Mouse (Mus musculus) cerebellum, adult 11 months (tissue): ENCODE data around the gene Dscam.

ENCODE experiments used
- DNase-seq: peaks from one replicate; pipeline ENCODE4 v3.0.0; 2022

Gene Dscam

DNA sequence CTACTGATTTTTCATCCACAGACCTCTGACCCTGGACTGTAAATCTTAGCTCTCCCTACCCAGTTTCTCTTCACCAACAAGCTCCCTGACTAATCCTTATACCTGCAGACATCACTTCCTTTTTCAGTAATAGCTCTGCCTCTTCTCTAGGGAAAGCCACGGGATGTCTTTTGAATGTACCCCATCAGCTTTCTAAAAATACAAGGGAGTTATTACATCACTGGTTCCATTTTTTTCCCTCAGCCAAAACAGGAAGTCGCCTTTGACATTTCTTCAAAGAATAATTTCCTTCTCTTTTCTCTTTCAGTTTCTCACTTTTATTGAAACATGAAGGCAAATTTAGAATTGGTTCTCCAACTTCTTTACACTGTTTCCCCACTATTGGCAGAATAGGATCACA lies 67.5 kb downstream of the Dscam start:
- no peak for DNase-seq

GRCm38 (mm10) chr16:97100091-97100490 lies 70.5 kb downstream of the Dscam start:
- DNase-seq, result no peak

GRCm38 (mm10) chr16:97098508-97098907 lies 72.0 kb downstream of the Dscam start:
- no peak for DNase-seq

GRCm38 (mm10) chr16:97096709-97097108 lies 73.8 kb downstream of the Dscam start:
- peak; percentile 32 for DNase-seq

DNA sequence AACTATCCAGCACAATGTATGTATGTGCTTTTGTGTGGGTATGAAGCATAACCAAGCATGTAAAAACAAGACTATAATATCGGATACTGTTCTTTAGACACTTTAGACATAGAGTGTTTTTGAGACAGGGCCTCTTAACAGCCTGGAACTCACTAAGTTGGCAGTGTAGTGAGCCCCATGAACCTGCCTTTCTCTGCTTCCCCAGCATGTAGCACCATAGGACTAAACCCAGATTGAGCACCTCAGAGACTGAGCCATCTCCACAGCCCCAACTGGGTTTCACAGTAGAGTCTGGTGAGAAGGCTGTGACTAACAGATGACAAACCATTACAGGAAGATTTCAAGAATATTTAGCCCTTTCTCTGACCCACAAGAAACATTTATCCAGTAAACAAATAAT lies 75.1 kb downstream of the Dscam start:
- no peak for DNase-seq

- no peak for DNase-seq
These were observed 81.2 kb downstream of the Dscam start for GRCm38 (mm10) chr16:97089339-97089738.

- DNase-seq, result no peak
These were observed 86.9 kb downstream of the Dscam start for GRCm38 (mm10) chr16:97083694-97084093.

- no peak for DNase-seq
These were observed 94.5 kb downstream of the Dscam start for GRCm38 (mm10) chr16:97075920-97076572.

DNA sequence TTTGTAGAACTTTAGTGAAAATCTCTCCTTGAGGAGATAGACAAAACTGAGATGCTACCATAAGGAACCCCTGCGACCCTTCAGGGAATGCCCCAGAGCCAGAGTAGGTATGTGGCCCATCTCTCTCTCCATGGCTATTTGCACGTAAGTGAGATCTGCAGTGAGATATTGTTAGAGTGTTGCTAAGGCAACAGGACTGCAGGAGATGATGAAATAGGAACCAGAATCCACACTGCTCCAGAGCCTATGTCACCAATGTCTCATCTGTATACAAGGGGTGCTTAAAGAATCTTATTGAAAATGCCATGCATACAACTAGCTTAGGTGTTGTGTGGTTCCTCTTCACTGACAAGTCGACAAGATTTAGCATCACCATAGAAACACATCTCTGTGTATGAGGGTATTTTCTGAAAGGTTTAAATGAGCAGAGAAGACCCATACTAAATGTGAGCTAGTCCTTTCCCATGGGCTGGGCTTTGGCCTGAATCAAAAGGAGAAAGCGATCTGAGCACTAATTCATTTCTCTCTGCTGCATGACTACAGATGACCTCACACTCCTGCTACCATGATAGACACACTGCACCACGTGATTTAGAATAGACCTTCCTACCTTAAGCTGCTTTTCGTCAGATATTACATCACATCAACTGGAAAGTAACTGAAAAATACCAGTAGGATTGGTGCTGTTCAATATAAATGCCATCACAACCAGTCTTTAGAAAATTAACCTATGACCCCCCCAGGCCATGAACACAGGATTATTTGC lies 95.2 kb downstream of the Dscam start:
- DNase-seq, result no peak

- DNase-seq, result no peak
These were observed 96.7 kb downstream of the Dscam start for GRCm38 (mm10) chr16:97073847-97074246.

DNA sequence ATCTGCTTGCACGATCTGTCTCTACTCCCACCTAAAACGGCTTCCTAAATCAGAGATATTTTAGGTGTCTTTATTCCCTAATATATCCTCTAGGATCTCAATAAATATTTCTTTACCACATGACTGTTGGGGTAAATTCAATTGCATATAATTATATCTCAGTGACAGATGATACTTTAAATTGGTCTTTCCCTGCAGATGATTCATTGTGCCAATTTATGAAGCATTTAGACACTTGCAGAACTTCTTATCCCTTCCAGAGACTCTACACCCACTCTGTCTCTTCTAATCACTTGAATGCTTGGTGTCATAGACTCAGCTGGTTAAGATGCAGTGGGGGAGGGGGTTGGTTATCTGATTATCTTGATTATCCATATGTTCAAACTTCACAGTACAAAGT lies 97.9 kb downstream of the Dscam start:
- DNase-seq, result no peak

GRCm38 (mm10) chr16:97066856-97067255 lies 103.7 kb downstream of the Dscam start:
- no peak for DNase-seq

DNA sequence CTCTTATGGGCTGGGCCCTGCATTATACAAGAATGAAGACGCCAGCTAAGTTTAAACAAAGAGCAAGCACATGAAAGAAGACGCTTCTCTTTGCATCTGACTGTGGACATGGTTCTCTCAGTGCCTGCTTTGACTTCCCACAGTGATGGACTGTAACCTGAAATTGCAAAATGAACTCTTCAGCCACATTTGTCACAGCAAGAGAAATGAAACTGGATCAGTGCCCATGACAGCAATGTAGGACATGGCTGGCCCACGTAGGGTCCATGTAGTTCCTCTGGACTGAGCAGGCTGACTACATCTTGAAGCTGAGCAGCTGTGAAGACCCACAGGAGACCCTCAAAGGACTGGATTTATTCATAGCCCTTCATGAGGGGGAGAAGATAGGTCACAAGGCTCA lies 108.3 kb downstream of the Dscam start:
- no peak for DNase-seq

DNA sequence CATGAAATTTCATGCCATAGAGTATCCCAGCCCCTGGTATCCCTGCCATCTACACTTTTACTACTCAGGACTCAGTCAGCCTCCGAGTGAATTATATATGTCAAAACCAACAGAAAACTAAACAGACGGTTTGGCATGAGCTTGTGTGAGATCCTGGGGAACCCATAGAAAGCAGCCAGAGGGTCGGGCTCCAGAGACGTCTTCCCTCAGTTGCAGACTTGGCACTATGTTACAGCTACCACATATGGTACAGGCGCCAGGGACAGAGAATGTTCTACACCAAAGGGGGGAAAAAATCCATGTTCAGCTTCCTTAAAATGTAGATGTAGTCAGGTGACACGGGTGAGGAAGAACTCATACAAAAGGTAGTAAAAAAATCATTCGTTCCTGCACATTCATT lies 109.2 kb downstream of the Dscam start:
- DNase-seq, result no peak

DNA sequence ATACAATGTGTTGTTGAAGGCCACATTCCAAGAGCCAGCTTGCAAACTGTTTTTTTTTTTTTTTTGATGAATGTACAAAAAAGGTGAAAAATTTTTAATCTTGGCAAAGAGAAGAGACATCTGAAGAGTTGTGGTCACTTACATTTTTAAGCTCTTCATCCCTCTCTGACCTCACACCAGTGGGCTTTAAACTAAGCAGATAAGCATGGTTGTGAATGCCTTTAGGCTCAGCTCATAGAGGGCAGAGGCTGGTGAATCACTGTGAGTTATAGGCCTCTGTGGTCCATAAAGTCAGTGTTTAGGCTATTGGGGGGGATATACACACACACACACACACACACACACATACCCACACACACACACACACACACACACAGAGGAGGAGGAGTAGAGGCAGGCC lies 109.8 kb downstream of the Dscam start:
- no peak for DNase-seq

DNA sequence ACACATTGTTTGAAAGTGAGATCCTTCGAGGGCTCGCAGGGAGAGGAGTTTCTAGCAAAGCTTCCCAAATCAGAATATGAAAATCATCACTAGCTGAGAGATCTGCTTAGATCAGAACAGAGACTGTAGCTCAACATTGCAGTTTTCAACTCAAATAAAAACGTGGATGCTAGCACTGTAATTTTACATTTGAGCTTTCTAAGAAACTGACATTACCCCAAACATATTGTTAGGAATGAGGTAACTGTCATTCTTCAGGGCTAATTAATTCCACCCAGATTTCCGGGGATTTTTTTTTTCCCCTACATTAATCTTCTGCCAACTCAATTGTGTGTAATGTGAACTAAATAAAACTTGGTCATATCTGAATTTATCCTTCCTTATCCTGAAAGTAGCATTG lies 110.3 kb downstream of the Dscam start:
- DNase-seq, result no peak

- DNase-seq, result no peak
These were observed 135.3 kb downstream of the Dscam start for GRCm38 (mm10) chr16:97035271-97035670.

DNA sequence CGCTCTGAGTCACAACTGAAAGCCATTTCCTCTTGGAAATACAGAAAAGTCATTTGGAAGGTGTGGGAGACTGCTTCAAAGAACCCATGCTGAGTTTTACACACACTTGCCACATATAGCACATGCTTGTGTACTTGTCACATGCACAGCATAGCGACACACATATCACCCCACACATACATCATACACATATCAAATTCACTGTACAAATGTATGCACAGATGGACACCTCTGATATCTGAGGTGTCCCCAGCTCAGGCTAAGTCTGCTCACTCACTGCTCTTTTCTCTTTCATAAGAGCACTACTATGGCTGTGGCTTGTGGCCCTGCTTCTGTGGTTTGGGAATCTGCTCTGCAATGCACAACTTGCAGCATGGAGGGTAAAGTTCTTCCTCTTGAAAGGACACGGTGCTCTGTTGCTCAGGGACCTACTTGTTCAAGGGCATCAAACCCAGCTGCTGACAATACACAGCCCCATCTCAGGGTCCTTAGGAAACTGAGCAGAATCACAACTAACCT lies 137.0 kb downstream of the Dscam start:
- no peak for DNase-seq

DNA sequence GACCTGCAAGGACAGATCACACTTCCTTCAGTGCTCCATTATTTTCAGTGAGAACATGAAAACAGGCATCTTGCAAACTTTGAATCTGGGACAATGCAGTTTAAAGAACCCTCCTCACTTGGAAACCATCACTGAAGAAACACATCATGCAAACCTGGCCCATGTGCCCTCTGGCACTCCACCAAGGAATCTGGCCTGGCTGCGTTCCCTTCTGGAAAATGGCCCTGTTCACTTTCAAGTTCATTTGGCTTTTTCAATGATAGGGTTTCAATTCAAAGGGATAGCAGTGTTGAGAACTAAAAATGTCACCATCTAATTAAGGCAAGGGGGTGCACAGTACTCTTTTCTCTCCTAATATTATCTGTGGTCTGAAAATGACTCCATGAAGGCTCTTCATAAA lies 142.9 kb downstream of the Dscam start:
- DNase-seq, result no peak

DNA sequence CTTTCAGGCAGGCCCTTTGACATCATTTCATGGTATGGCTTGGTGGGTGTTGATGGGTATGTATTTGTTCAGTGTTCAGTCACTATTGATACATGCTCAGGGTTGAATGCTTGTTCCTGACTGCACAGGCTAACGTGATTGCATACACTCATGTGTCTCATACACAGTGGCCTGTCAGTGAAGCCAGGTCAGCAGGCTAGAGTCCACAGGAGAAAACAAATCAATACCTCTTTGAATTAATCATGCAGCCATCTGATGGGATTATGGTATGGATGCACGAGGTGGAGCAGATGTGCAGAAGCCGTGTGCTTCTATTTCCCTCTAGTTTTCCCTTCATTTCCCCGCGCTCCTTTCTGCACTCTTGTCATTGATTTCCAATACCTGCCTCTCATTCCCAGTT lies 143.7 kb downstream of the Dscam start:
- DNase-seq, result no peak

GRCm38 (mm10) chr16:97024406-97024805 lies 146.1 kb downstream of the Dscam start:
- no peak for DNase-seq

- no peak for DNase-seq
These were observed 149.1 kb downstream of the Dscam start for GRCm38 (mm10) chr16:97021496-97021895.

DNA sequence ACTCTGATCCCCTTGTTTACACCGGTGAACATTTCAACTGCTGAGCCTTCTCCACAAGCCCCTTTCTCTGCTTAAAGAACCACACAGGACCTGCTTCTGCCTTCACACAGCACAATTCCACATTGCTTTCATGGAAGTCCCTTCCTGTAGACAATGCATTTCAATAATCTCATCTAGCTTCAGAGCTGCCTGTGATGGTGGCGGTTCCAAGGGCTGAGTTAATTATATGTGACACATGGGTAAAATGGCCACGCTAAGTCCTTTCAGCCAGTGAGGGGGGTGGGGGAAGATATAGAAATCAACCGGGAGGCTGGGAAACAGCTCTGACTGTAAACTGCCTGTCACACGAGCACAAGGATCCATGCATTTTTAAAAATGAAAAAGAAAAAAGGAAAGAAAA lies 152.2 kb downstream of the Dscam start:
- no peak for DNase-seq

DNA sequence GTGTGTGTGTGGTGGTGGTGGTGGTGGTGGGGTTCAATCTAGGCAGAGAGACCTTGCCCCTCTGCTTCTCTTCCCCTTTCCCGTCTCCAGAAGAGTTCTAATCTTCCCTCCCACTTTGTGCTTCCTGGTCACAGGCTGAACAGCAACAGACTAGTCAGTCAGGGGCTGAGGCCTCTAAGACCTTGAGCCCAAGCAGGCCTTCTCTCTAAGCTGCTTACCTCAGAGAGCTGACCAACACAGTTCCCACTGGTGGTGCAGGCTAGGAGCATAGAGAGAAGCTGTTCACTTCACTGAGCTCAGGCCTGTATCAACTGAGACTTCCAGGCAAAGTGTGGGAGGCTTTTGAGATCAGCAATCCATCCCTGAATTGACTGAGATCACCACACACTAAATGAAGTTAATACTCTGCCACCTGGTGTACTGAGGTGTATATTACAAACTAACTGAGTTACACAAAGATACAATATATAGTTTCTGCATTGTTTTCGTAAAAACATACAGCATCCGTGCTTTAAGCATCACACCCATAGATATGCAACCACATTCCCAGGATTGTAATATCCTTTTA lies 153.3 kb downstream of the Dscam start:
- no peak for DNase-seq
